Mouse (Mus musculus) embryo, embryonic 10.5 days (tissue): ENCODE measurements at regions not wholly inside any gene's neighbourhood (a gene's known extent, or its start where the extent isn't known, plus 50 kb on each side); places are given as distances from the start of the nearest gene placed in this dataset.

Experiments
- DNase-seq: peaks from one replicate; pipeline ENCODE4 v3.0.0-alpha.2; 2015; ENCODE audit warnings: low spot score

- DNase-seq, result peak; percentile 23
Measured at GRCm38 (mm10) chr5:106789136-106789535, 92.0 kb upstream of the Zfp644 start.

DNA sequence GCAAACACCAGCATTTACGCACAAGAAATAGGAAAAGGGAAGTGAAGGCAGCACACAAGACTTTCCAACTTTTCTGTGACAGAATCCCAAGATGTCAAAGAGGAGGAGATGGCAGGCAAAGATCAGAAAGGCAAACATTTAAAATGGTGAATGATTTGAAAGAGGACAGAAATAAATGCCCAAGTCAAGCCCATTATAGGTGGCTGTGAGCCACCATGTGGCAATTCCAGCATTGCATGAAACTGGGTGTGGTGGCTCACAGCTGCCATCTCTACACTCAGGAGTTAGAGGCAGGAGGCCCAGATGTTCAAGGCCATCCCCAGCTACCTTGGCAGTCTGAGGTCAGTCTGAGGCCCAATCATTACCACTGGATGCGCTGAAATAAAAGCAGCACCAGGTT lies 88.0 kb upstream of the Zfp644 start:
- peak; percentile 17 for DNase-seq

DNA sequence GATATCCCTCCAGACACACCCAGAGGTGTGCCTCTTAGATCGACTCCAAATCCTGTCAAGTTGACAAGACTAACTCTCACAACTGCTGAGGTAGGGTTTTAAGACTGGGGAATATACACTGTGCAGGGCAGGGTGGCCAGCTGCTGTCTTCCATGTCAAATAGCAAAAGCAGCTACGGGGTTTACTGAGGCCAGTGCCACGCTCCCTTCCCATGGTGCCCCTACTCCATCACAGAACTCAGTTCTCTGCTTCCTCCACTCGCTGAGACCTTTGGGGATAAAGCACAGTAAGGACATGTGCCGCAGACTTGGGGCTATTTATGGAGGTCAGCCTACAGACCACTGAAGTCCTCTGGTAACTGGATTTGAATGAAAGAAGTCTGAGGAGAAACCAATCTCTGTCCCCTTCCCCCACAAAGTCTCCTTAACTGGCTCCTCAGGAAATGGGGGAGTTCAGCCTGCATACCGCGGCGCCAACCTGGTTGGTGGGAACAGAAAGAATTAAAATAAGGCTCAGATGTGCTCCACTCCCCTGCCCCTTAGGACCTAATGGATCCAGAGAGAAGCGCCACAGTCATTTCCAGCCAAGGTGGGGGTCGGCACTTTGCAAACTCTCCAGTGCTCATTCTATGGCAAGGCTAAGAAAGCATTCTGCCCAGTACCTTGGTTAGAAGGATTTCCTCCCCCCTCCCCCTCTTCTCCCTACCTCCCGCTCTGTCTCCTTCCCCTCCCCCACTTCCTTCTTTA lies 87.0 kb upstream of the Zfp644 start:
- peak; percentile 63 for DNase-seq

DNA sequence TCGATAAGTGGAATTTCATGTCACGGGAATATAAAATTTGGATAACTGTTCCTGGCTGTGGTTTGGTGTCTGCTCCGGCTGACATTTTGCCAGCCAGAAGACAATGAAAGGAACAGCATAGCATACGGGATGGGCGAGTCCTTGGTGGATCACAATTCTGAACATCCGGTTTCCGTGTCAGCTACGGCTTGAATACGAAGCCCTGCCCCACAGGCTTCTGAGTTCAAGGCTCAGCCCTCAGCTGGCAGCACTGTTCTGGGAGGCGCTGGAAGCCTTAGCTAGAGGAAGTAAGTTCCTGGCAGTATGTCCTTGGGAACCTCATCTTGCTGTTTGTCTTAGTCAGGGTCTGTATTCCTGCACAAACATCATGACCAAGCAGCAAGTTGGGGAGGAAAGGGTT lies 83.7 kb upstream of the Zfp644 start:
- no peak for DNase-seq

GRCm38 (mm10) chr5:106778176-106778781 lies 81.2 kb upstream of the Zfp644 start:
- no peak for DNase-seq

GRCm38 (mm10) chr5:106775010-106775693 lies 78.1 kb upstream of the Zfp644 start:
- no peak for DNase-seq

- DNase-seq, result peak; percentile 64
Measured at GRCm38 (mm10) chr5:106773201-106773934, 76.3 kb upstream of the Zfp644 start.

GRCm38 (mm10) chr5:106771029-106771428 lies 73.9 kb upstream of the Zfp644 start:
- DNase-seq, result no peak

- no peak for DNase-seq
Measured at GRCm38 (mm10) chr5:106765335-106765734, 68.2 kb upstream of the Zfp644 start.

- no peak for DNase-seq
Measured at GRCm38 (mm10) chr5:106763283-106763682, 66.2 kb upstream of the Zfp644 start.

GRCm38 (mm10) chr5:106758036-106758435 lies 60.9 kb upstream of the Zfp644 start:
- no peak for DNase-seq

GRCm38 (mm10) chr5:106757436-106757835 lies 60.3 kb upstream of the Zfp644 start:
- peak; percentile 59 for DNase-seq

DNA sequence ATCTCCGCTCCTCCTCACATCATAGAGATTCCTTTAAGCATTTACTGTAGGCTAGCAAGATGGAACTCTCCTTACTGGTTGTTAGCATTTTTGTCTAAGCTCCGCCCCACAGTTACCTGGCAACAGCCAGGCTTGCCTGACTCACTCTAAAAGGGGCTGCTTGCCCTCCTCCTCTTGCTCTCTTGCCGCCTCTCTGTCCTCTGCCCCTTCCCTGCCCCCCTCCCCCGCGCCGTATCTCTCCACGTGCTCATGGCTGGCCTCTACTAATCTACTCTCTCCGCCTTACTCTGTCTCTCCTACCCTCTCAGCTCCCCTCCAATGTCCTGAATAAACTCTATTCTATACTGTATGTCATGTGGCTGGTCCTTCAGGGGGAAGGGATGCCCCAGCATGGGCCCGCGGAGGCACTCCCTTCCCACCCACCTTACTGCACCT lies 59.9 kb upstream of the Zfp644 start:
- peak; percentile 84 for DNase-seq

DNA sequence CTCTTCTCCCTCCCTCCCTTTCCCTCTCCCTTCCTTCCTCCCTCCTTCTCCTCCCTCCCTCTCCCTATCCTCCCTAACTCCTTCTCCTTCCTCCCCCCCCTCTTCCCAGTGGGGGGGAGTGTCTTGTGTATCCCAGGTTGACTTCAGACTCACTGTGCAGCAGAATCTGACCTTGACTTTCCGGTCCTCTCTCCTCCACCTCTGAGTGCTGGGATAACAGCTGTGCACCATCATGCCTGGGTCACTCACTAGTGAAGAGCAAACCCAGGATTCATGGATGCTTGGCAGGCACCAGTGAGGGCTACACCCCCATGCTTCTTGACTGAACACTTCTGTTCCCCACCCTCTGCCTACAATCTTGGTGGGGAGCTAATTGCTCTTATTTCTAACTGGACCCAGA lies 56.2 kb upstream of the Zfp644 start:
- no peak for DNase-seq

- no peak for DNase-seq
Measured at GRCm38 (mm10) chr5:106750168-106750567, 53.1 kb upstream of the Zfp644 start.

GRCm38 (mm10) chr5:106748527-106749138 lies 51.5 kb upstream of the Zfp644 start:
- peak; percentile 13 for DNase-seq
